Mouse (Mus musculus): Measurements from ENCODE around the gene Btc.

DNA sequence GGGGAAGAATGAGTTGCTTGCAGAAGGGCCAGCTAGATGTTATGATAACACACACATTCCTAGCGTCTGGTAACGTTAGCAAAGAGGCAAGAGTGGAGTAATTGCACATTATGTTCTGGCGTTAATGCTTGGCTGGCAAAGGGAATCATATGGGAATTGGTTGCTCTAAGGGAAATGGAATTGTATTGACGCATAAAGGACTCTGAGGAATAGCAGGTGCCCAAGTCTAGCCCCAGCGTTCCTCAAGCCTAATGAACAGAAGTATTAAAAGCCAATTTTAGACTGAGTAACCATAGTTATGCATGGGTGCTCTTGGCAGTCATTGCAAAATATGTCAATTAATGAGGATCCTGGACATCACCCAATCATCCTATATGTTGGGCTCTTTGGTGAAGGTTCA is 50.1 kb downstream of the Btc start:
- TF ChIP-seq CTCF (IDR thresholded peaks at IDR 0.05; ENCODE audit: extremely low read depth, insufficient read depth, low read length): no peak
- no peak for TF ChIP-seq POLR2A (IDR thresholded peaks at IDR 0.05; ENCODE audit: extremely low read depth, insufficient read depth, low read length)

Measured in cortical plate, adult 2 months (tissue).